Mouse (Mus musculus): ENCODE measurements around the gene Hes1. TPM values are rescaled to one million over a fixed set of nuclear protein-coding genes. Genes with fewer than 3 reads are reported as not detected.

The Hes1 gene
- total and polyA plus RNA-seq, 2 experiments, result 2.8 to 28.5 TPM

- TF ChIP-seq CTCF (IDR thresholded peaks at IDR 0.05; ENCODE audit: low read depth, low read length), result peak; percentile 30; the same call in 1 of the 2 replicates
- TF ChIP-seq POLR2A (IDR thresholded peaks at IDR 0.05; ENCODE audit: extremely low read depth, insufficient read depth, low read length), result no peak
- DNase-seq (ENCODE audit: extremely low read depth, low read depth, low spot score), result peak; percentile 43
- WGBS, result 5% methylated on average over 12 of the region's 12 CpGs
- Histone ChIP-seq H3K4me1 (ENCODE audit: control insufficient read depth, insufficient read depth, low read length) (peaks cover 21% of the 10 kb centered on the region), H3K9ac (ENCODE audit: low read depth, low read length) (peak overlapping the region; percentile 83), H3K27ac (replicated peaks; ENCODE audit: insufficient read depth, low read depth, low read length) (peak overlapping the region; percentile 77), H3K79me2 (ENCODE audit: control insufficient read depth, insufficient read depth, low read length) (no peaks in the 10 kb centered on the region), H3K36me3 (ENCODE audit: control insufficient read depth, insufficient read depth, low read length) (no peaks in the 10 kb centered on the region), H3K4me3 (ENCODE audit: insufficient read depth, low read depth, low read length) (peak overlapping the region; percentile 61), H3K27me3 (ENCODE audit: control insufficient read depth, insufficient read depth, low read length) (no peaks in the 10 kb centered on the region)
Observed at GRCm38 (mm10) chr16:30070771-30071191, 6.6 kb downstream of the Hes1 start.

DNA sequence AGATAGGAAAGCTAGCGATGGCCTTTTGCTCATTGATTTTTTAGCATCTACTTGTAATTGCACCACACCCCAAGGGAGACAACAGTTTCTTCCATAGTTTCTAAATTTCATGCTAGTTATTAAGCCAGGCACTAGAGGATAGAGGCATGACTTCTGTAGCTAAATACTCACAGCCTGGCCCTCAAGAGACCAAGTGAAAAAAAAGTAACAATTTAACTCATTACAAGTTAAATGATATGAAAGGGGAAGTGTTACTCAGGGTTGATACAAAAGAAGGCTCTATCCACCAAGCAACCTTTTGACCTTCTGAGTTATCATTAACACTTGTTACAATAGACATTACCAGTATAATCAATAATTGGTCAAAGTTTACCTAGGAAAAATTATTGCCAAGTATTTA, 9.1 kb downstream of the Hes1 start:
- no peaks in the 10 kb centered on the region for H3K27me3 ChIP-seq (ENCODE audit: control insufficient read depth, insufficient read depth, low read length)
- WGBS, result 24% methylated on average over 1 of the region's 1 CpGs
- no peaks in the 10 kb centered on the region for H3K79me2 ChIP-seq (ENCODE audit: control insufficient read depth, insufficient read depth, low read length)

GRCm38 (mm10) chr16:30081498-30081897, 17.3 kb downstream of the Hes1 start:
- no peak for DNase-seq (ENCODE audit: extremely low read depth, low read depth, low spot score)
- Histone ChIP-seq H3K9ac (ENCODE audit: low read depth, low read length) (no peak overlapping the region), H3K79me2 (ENCODE audit: control insufficient read depth, insufficient read depth, low read length) (no peaks in the 10 kb centered on the region), H3K27ac (replicated peaks; ENCODE audit: insufficient read depth, low read depth, low read length) (no peak overlapping the region), H3K4me3 (ENCODE audit: insufficient read depth, low read depth, low read length) (no peak overlapping the region), H3K27me3 (ENCODE audit: control insufficient read depth, insufficient read depth, low read length) (no peaks in the 10 kb centered on the region), H3K36me3 (ENCODE audit: control insufficient read depth, insufficient read depth, low read length) (no peaks in the 10 kb centered on the region), H3K4me1 (ENCODE audit: control insufficient read depth, insufficient read depth, low read length) (no peaks in the 10 kb centered on the region)
- WGBS, result 89% methylated on average over 4 of the region's 4 CpGs
- TF ChIP-seq POLR2A (IDR thresholded peaks at IDR 0.05; ENCODE audit: extremely low read depth, insufficient read depth, low read length) (no peak), CTCF (IDR thresholded peaks at IDR 0.05; ENCODE audit: low read depth, low read length) (no peak)

More for the DNA sequence above, 9.1 kb downstream of the Hes1 start:
- no peak overlapping the region for H3K9ac ChIP-seq (ENCODE audit: low read depth, low read length)
- H3K27ac ChIP-seq (replicated peaks; ENCODE audit: insufficient read depth, low read depth, low read length), result no peak overlapping the region
- DNase-seq (ENCODE audit: extremely low read depth, low read depth, low spot score), result peak; percentile 74
- no peaks in the 10 kb centered on the region for H3K36me3 ChIP-seq (ENCODE audit: control insufficient read depth, insufficient read depth, low read length)
- H3K4me3 ChIP-seq (ENCODE audit: insufficient read depth, low read depth, low read length), result no peak overlapping the region
- peaks cover 14% of the 10 kb centered on the region for H3K4me1 ChIP-seq (ENCODE audit: control insufficient read depth, insufficient read depth, low read length)
- no peak for TF ChIP-seq POLR2A (IDR thresholded peaks at IDR 0.05; ENCODE audit: extremely low read depth, insufficient read depth, low read length)
- TF ChIP-seq CTCF (IDR thresholded peaks at IDR 0.05; ENCODE audit: low read depth, low read length), result no peak

DNA sequence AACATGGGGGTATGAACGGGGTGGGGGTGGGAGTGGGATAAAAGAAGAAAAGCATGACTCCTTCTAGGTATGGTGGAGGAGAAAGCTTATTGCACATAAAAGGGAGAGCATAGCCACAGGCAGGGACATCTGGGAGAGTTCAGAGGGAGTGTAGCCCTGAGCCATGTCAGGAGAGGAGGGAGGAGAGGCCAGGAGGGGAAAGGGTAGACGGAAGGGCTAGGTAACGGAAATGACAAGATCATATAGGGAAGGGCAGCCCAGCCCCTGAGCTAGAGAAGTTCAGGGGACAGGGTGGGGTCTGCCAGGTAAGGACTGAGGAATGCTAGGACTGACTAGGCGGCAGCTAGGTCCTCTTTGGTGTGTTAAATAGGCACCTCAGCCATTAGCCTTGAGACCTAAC, 17.8 kb downstream of the Hes1 start:
- Histone ChIP-seq H3K4me3 (ENCODE audit: insufficient read depth, low read depth, low read length) (no peak overlapping the region), H3K4me1 (ENCODE audit: control insufficient read depth, insufficient read depth, low read length) (no peaks in the 10 kb centered on the region), H3K9ac (ENCODE audit: low read depth, low read length) (no peak overlapping the region), H3K27ac (replicated peaks; ENCODE audit: insufficient read depth, low read depth, low read length) (no peak overlapping the region), H3K79me2 (ENCODE audit: control insufficient read depth, insufficient read depth, low read length) (no peaks in the 10 kb centered on the region), H3K36me3 (ENCODE audit: control insufficient read depth, insufficient read depth, low read length) (no peaks in the 10 kb centered on the region), H3K27me3 (ENCODE audit: control insufficient read depth, insufficient read depth, low read length) (no peaks in the 10 kb centered on the region)
- no peak for DNase-seq (ENCODE audit: extremely low read depth, low read depth, low spot score)
- TF ChIP-seq POLR2A (IDR thresholded peaks at IDR 0.05; ENCODE audit: extremely low read depth, insufficient read depth, low read length) (no peak), CTCF (IDR thresholded peaks at IDR 0.05; ENCODE audit: low read depth, low read length) (no peak)
- 97% methylated on average over 4 of the region's 4 CpGs for whole genome bisulfite sequencing

DNA sequence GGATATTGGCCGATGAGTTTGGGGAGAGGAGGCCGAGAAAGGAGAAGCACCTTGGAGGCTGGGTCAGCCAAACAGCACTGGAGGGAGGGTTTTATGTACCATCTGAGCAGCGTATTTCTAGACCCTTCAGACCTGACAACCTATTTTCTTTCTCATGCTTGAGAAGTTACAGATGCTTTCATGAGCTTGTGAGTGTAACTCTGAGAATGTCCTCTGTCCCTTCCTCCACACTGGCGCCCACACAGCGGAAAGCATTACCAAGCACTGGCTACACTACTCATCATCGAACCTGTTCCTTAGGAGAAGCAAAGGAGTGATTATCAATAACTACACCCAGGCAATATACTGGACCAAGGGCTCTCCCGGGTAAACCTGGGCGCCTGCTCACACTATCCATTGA, 18.8 kb downstream of the Hes1 start:
- no peaks in the 10 kb centered on the region for H3K36me3 ChIP-seq (ENCODE audit: control insufficient read depth, insufficient read depth, low read length)
- H3K4me3 ChIP-seq (ENCODE audit: insufficient read depth, low read depth, low read length), result no peak overlapping the region
- TF ChIP-seq POLR2A (IDR thresholded peaks at IDR 0.05; ENCODE audit: extremely low read depth, insufficient read depth, low read length), result no peak
- TF ChIP-seq CTCF (IDR thresholded peaks at IDR 0.05; ENCODE audit: low read depth, low read length), result no peak
- no peaks in the 10 kb centered on the region for H3K27me3 ChIP-seq (ENCODE audit: control insufficient read depth, insufficient read depth, low read length)
- no peak overlapping the region for H3K27ac ChIP-seq (replicated peaks; ENCODE audit: insufficient read depth, low read depth, low read length)
- no peaks in the 10 kb centered on the region for H3K79me2 ChIP-seq (ENCODE audit: control insufficient read depth, insufficient read depth, low read length)
- H3K9ac ChIP-seq (ENCODE audit: low read depth, low read length), result no peak overlapping the region
- WGBS, result 95% methylated on average over 8 of the region's 8 CpGs
- DNase-seq (ENCODE audit: extremely low read depth, low read depth, low spot score), result no peak
- H3K4me1 ChIP-seq (ENCODE audit: control insufficient read depth, insufficient read depth, low read length), result no peaks in the 10 kb centered on the region

DNA sequence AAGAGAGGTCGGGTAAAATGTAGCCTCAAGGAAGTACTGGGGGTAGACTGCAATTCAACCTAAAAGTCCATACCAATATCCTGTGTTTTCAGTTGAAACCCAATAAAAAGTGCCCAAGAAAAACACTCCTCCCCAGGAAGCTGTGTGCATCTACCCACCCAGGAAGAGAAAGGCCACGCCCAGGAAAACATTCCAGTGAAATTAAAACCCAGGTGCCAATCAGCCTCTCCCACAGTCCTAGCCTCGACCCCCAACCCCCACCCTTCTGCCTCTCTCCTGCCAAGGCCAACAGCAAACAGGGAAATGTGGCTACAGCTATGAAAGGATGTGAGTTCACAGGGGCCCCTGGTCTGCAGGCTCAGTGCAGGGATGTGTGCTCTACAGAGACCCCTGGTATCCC, 19.4 kb downstream of the Hes1 start:
- TF ChIP-seq CTCF (IDR thresholded peaks at IDR 0.05; ENCODE audit: low read depth, low read length) (no peak), POLR2A (IDR thresholded peaks at IDR 0.05; ENCODE audit: extremely low read depth, insufficient read depth, low read length) (no peak)
- Histone ChIP-seq H3K27ac (replicated peaks; ENCODE audit: insufficient read depth, low read depth, low read length) (no peak overlapping the region), H3K9ac (ENCODE audit: low read depth, low read length) (no peak overlapping the region), H3K4me1 (ENCODE audit: control insufficient read depth, insufficient read depth, low read length) (no peaks in the 10 kb centered on the region), H3K36me3 (ENCODE audit: control insufficient read depth, insufficient read depth, low read length) (no peaks in the 10 kb centered on the region), H3K79me2 (ENCODE audit: control insufficient read depth, insufficient read depth, low read length) (no peaks in the 10 kb centered on the region), H3K27me3 (ENCODE audit: control insufficient read depth, insufficient read depth, low read length) (no peaks in the 10 kb centered on the region), H3K4me3 (ENCODE audit: insufficient read depth, low read depth, low read length) (no peak overlapping the region)
- DNase-seq (ENCODE audit: extremely low read depth, low read depth, low spot score), result no peak
- 58% methylated on average over 3 of the region's 3 CpGs for WGBS

Data from liver, adult 2 months (tissue).